Mouse (Mus musculus) bone marrow, adult 2 months (tissue): ENCODE measurements around the gene Dpyd.

Experiments
- CTCF ChIP-seq: fragments of 200-500 bp; IDR thresholded peaks from 2 replicates; pipeline ENCODE4 v1.5.1; 2011; ENCODE audit warnings: low read length, control low read depth; ENCODE audit not compliant: control insufficient read depth, insufficient read depth
- POLR2A ChIP-seq: fragments of 200-500 bp; IDR thresholded peaks from 2 replicates; pipeline ENCODE4 v1.6.1; 2011; ENCODE audit warnings: low read depth, mild to moderate bottlenecking, control low read depth, low read length, borderline replicate concordance; ENCODE audit not compliant: control insufficient read depth

DNA sequence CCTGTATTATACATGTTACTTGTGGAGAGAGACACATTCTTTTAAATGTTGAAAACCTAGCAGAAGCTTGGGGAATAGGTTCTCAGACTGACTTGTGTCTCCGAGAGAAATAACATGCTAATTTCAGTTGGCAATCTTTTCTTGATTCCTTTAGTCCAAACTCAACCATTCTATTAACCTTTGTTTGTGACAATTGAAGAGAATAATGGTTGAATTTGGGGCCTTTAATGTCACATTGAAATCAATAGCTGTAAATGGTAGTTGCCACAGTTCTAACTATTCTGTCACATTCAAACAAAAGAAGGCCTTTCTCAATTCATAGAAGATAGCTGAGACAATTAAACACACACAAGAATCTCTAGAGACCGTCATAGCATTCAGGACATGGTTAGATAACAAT is 606.2 kb downstream of the Dpyd start:
- TF ChIP-seq CTCF (no peak), POLR2A (no peak)
